Mouse (Mus musculus): ENCODE measurements around the gene Vill. TPM values are rescaled to one million over a fixed set of nuclear protein-coding genes. Genes with fewer than 3 reads are reported as not detected.

The Vill gene
- polyA plus RNA-seq, 1 experiment from 2014 or later, result 15.2 TPM

GRCm38 (mm10) chr9:119090462-119090861 lies 37.9 kb downstream of the Vill start:
- Histone ChIP-seq H3K27ac (no peak overlapping the region), H3K27me3 (ENCODE audit: poor library complexity, severe bottlenecking) (peaks cover 81% of the 10 kb centered on the region), H3K36me3 (replicated peaks) (no peaks in the 10 kb centered on the region), H3K4me3 (no peak overlapping the region), H3K4me1 (peaks cover 74% of the 10 kb centered on the region), H3K9me3 (no peaks in the 10 kb centered on the region)
- WGBS, result 94% methylated on average over 5 of the region's 5 CpGs
- DNase-seq (ENCODE audit: extremely low spot score, low spot score), result no peak

GRCm38 (mm10) chr9:119091581-119092310 lies 39.2 kb downstream of the Vill start:
- Histone ChIP-seq H3K9me3 (no peaks in the 10 kb centered on the region), H3K27ac (no peak overlapping the region), H3K4me3 (peak overlapping the region; percentile 64), H3K4me1 (peaks cover 79% of the 10 kb centered on the region), H3K36me3 (replicated peaks) (no peaks in the 10 kb centered on the region), H3K27me3 (ENCODE audit: poor library complexity, severe bottlenecking) (peaks cover 86% of the 10 kb centered on the region)
- WGBS, result 64% methylated on average over 12 of the region's 12 CpGs
- DNase-seq (ENCODE audit: extremely low spot score, low spot score), result no peak

DNA sequence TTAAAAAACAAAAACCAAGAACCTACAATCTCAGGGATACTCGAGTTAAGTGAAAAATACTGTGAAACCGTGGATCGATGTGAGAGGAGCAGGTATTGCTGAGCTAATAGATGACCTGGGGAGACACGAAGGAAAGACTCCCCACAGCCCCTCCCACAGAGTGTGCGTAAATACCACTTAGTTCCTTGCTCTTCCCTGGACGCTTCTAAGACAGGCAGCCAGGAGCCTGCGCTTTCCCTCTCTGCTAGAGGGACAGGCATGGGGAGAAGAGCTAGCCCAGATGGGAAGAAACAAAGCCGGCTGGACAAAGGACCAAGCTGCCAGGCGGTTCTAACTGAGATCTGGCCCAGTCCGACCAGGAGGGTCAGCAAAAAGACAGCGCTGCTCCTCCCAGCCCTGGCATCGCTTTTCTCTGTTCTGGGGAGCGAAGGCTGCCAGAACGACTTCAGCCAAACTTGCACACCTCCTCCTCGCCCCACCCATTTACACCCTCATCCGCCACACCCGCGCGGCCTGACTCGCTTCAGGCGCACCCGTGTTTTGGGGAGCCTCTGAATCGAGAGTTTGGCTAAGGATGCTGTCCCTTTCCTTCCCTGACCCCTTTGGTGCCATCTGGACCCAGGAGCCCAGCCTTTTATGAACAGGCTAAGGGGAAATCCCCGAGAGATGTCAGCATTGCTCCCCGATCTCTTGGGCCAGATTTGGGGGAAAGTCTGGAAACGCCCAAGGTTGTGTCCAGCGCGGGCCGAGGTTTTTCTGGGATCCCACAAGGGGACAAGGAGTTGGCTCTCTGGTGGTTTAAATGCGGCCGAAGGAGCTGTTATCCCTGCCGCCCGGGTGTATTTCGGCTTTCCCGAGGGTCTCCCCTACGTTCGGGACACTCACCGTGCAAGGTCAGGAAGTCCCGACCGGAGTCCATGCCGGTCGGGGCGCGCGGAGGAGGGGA lies 40.2 kb downstream of the Vill start:
- 3% methylated on average over 45 of the region's 45 CpGs for WGBS

DNA sequence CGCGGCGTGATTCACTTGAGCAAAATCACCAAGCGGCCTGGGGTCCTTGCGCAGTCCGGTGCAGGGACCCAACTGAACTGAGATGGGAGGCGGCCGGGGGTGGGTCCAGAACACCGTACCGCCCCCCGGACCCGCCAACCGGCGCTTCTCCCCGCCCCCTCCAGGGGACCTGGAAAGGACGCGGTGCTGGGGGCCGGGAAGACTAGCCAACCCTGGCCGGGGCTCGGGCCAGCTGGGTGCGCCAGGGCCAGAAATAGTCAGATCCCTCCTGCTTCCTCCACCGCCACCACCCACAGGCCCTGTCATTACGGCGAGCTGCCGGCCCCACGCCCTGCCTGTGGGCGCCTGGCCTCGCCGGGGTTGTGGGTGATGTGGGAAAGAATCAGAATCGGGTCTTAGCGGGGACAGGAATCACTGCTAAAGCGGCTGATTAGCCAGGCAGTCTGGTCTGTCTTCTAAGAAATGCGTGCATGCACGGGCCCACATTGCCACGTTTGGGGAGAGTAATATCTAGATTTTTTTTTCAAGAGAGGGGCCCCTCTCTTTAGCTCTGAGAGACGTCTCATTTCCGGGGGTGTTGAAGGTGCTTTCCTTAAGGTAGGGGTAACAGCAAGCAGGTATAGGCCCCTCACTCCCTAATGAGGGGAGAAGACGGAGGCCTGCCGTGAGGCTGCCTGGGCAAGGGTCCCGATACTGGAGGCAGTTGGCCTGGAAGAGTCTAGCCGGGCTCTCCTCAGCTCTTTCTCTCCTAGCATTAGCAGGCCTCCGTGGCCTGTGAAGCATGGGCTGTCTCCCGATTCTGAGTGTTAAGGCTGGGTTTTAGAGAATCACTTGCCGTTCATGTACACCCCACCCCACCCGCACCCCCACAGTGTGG lies 41.1 kb downstream of the Vill start, which contains the start of gene Plcd1:
Plcd1 (minus strand) TSS at position 84 of the 877 bp plus-strand sequence.
- 8% methylated on average over 45 of the region's 45 CpGs for whole genome bisulfite sequencing
- no peaks in the 10 kb centered on the region for H3K9me3 ChIP-seq
- peak within 1 kb of the TSS; percentile 65 for H3K27ac ChIP-seq
- H3K4me3 ChIP-seq, result peak within 1 kb of the TSS; percentile 64
- H3K27me3 ChIP-seq (ENCODE audit: poor library complexity, severe bottlenecking), result peaks cover 77% of the 10 kb centered on the region
- no peaks in the 10 kb centered on the region for H3K36me3 ChIP-seq (replicated peaks)
- H3K4me1 ChIP-seq, result peaks cover 73% of the 10 kb centered on the region
- DNase-seq (ENCODE audit: extremely low spot score, low spot score), result peak; percentile 61

More for the DNA sequence above, 40.2 kb downstream of the Vill start:
- H3K4me3 ChIP-seq, result peak overlapping the region; percentile 64
- H3K27ac ChIP-seq, result peak overlapping the region; percentile 65
- H3K4me1 ChIP-seq, result peaks cover 78% of the 10 kb centered on the region
- peaks cover 78% of the 10 kb centered on the region for H3K27me3 ChIP-seq (ENCODE audit: poor library complexity, severe bottlenecking)
- peak; percentile 50 for DNase-seq (ENCODE audit: extremely low spot score, low spot score)
- no peaks in the 10 kb centered on the region for H3K9me3 ChIP-seq
- H3K36me3 ChIP-seq (replicated peaks), result no peaks in the 10 kb centered on the region

- Histone ChIP-seq H3K36me3 (replicated peaks) (no peaks in the 10 kb centered on the region), H3K4me3 (no peak overlapping the region), H3K4me1 (peaks cover 64% of the 10 kb centered on the region), H3K27me3 (ENCODE audit: poor library complexity, severe bottlenecking) (peaks cover 73% of the 10 kb centered on the region), H3K9me3 (no peaks in the 10 kb centered on the region), H3K27ac (no peak overlapping the region)
- DNase-seq (ENCODE audit: extremely low spot score, low spot score), result no peak
- WGBS, result 79% methylated on average over 13 of the region's 13 CpGs
These were observed 42.0 kb downstream of the Vill start for GRCm38 (mm10) chr9:119094462-119095109.

GRCm38 (mm10) chr9:119100177-119100898 lies 47.8 kb downstream of the Vill start:
- no peak overlapping the region for H3K27ac ChIP-seq
- no peak overlapping the region for H3K4me3 ChIP-seq
- 20% methylated on average over 15 of the region's 15 CpGs for WGBS

DNA sequence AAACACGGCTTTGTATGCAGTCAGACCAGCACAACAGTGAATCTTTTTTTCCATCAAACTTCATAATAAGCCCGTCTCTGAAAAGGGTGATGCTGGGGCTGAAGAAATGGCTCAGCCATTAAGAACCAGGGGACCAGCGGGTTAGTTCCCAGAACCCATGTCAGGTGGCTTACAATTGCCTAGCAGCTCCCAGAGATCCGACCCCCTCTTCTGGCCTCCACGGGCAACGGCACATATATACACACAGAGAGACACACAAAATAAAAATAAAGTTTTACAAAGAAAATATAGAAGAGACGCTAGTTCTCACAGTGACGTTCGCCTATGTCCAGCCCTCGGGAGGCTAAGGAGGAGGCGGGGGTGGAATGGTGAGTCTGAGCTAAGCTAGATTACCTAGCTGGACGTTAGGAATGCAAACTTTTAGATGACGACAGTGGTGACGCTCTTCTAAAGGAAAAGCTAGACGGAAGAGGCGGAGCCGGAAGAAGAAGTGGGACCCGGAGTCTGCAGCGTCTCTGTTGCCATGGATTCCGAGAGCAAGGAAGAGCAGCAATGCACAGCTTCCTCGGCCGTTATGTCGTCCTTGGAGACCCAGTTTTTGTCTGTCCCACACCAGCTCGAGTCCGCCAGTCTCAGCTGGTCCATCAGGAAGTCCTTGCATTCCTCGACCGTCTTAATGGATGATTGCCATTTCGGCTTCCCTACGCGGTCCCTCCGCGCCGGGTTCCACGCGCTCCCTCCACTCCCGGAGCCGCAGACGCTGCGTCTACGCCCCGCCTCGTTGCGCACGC lies 49.6 kb downstream of the Vill start, which contains the start of gene Dlec1:
Dlec1 (plus strand) TSS at position 487 of the 791 bp plus-strand sequence.
- peaks cover 32% of the 10 kb centered on the region for H3K4me1 ChIP-seq
- peak within 1 kb of the TSS; percentile 68 for H3K27ac ChIP-seq
- H3K36me3 ChIP-seq (replicated peaks), result no peaks in the 10 kb centered on the region
- 4% methylated on average over 44 of the region's 44 CpGs for WGBS
- peaks cover 19% of the 10 kb centered on the region for H3K27me3 ChIP-seq (ENCODE audit: poor library complexity, severe bottlenecking)
- H3K4me3 ChIP-seq, result peak within 1 kb of the TSS; percentile 76
- H3K9me3 ChIP-seq, result no peaks in the 10 kb centered on the region
- peak; percentile 82 for DNase-seq (ENCODE audit: extremely low spot score, low spot score)

More at GRCm38 (mm10) chr9:119100177-119100898, 47.8 kb downstream of the Vill start:
- Histone ChIP-seq H3K9me3 (no peaks in the 10 kb centered on the region), H3K36me3 (replicated peaks) (no peaks in the 10 kb centered on the region), H3K4me1 (peaks cover 48% of the 10 kb centered on the region), H3K27me3 (ENCODE audit: poor library complexity, severe bottlenecking) (peaks cover 34% of the 10 kb centered on the region)
- DNase-seq (ENCODE audit: extremely low spot score, low spot score), result no peak

DNA sequence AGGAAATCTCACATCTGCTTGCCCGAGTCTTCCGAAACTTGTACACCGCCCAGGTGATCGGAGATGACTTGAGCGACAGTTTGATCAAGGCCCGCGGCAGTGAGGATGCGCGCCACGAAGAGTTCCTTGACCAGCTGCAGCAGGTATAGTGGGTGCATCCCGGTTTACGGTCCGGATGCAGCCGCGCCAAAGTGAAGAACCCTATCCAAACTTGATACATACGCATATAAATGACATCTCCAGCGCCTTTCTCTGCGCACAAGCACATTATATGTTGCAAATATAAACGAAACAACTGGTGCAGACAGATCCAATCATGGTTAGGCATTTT lies 50.2 kb downstream of the Vill start:
- Histone ChIP-seq H3K4me3 (peak overlapping the region; percentile 76), H3K27ac (peak overlapping the region; percentile 37; the same call in 1 of the 2 replicates), H3K9me3 (no peaks in the 10 kb centered on the region), H3K27me3 (ENCODE audit: poor library complexity, severe bottlenecking) (peaks cover 19% of the 10 kb centered on the region), H3K36me3 (replicated peaks) (no peaks in the 10 kb centered on the region), H3K4me1 (peaks cover 29% of the 10 kb centered on the region)
- DNase-seq (ENCODE audit: extremely low spot score, low spot score), result no peak
- 4% methylated on average over 19 of the region's 19 CpGs for WGBS

DNA sequence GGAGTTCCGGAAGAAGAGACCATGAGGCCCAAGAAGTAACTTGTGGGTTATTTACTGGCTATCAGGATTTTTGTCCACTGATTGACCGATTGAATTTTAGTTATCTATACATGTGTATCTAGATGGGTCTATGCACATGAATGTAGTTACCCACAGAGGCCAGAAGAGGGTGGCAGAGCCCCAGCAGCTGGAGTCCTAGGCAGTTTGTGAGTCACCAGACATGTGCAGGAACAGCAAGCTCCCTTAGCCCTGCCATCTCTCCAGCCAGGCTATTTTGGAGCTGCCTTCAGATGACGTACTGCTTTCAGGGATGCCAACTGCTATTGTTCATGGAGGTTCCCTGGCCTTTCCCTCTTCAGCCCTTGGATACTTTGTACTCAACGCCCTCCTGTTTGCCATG lies 55.0 kb downstream of the Vill start:
- H3K4me1 ChIP-seq, result peaks cover 29% of the 10 kb centered on the region
- H3K4me3 ChIP-seq, result no peak overlapping the region
- no peaks in the 10 kb centered on the region for H3K9me3 ChIP-seq
- H3K36me3 ChIP-seq (replicated peaks), result no peaks in the 10 kb centered on the region
- WGBS, result 91% methylated on average over 4 of the region's 4 CpGs
- DNase-seq (ENCODE audit: extremely low spot score, low spot score), result no peak
- H3K27ac ChIP-seq, result no peak overlapping the region
- peaks cover 19% of the 10 kb centered on the region for H3K27me3 ChIP-seq (ENCODE audit: poor library complexity, severe bottlenecking)

DNA sequence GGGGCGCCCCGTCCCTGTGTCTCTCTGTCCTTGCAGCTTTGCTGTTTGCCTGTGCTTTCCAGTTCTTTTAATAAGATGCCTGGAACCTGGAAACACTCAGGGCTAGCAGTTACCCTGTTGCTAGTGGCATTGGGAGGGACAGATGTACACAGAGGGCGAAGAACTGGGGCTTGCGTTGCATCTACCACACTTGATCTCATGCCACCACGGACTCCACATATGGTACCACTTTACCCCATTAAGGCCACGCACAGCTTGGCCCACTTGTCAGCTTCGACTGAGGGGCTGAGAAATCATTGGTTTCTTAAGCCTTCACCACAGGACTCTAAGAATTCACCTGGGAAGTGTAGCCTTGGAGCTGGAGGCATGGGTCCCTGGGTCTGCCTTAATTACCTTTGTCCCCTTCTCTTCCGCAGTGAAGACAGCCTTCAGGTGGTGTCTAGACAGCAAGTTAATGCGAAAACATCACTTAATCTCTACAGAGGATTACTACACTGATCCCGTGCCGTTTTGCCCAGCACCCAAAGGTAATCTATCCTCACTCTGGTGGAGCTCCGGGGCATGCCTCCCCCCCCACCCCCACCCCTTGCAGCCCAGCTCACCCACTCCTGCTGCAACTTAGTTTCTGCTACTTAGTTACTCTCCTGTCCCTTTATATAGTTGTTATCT lies 57.2 kb downstream of the Vill start:
- Histone ChIP-seq H3K4me3 (no peak overlapping the region), H3K27ac (peak overlapping the region; percentile 63; the same call in 1 of the 2 replicates), H3K9me3 (no peaks in the 10 kb centered on the region), H3K27me3 (ENCODE audit: poor library complexity, severe bottlenecking) (no peaks in the 10 kb centered on the region), H3K36me3 (replicated peaks) (no peaks in the 10 kb centered on the region), H3K4me1 (peaks cover 19% of the 10 kb centered on the region)
- WGBS, result 45% methylated on average over 12 of the region's 12 CpGs
- DNase-seq (ENCODE audit: extremely low spot score, low spot score), result no peak

Measured in forebrain, embryonic 10.5 days (tissue).